Mouse (Mus musculus) heart, embryonic 16.5 days (tissue): ENCODE results near the gene Tff2. TPM values are rescaled to one million over a fixed set of nuclear protein-coding genes. Genes with fewer than 3 reads are reported as not detected.

Experiments
- ATAC-seq: fragments of 200-750 bp; cut with Nextera tagmentation; replicated peaks from 2 replicates; pipeline ENCODE4 v1.8.0; 2017; ENCODE audit warnings: moderate number of reproducible peaks; ENCODE audit not compliant: insufficient read depth, low FRiP score; ENCODE audit errors: extremely low read depth
- H3K27ac ChIP-seq: fragments of 300-500 bp; sonication (generic); 2 replicates; pipeline ENCODE4 v1.5.1; 2014; ENCODE audit warnings: mild to moderate bottlenecking, low read length, control low read depth, moderate library complexity
- H3K27me3 ChIP-seq: fragments of 300-500 bp; sonication (generic); 2 replicates; pipeline ENCODE4 v1.6.1; 2014; ENCODE audit warnings: low read length, mixed read lengths; ENCODE audit not compliant: control insufficient read depth, insufficient read depth
- H3K36me3 ChIP-seq: fragments of 300-500 bp; sonication (generic); 2 replicates; pipeline ENCODE4 v1.6.1; 2014; ENCODE audit not compliant: control insufficient read depth, insufficient read depth
- H3K4me1 ChIP-seq: fragments of 300-500 bp; sonication (generic); 2 replicates; pipeline ENCODE4 v1.6.1; 2014; ENCODE audit warnings: low read length, mixed read lengths; ENCODE audit not compliant: control insufficient read depth, insufficient read depth
- H3K4me2 ChIP-seq: fragments of 300-500 bp; sonication (generic); 2 replicates; pipeline ENCODE4 v1.6.1; 2014; ENCODE audit warnings: low read depth, mild to moderate bottlenecking, control low read depth, low read length
- H3K4me3 ChIP-seq: fragments of 300-500 bp; sonication (generic); 2 replicates; pipeline ENCODE4 v1.5.1; 2014; ENCODE audit warnings: mild to moderate bottlenecking, control low read depth, low read length
- H3K9ac ChIP-seq: fragments of 300-500 bp; sonication (generic); 2 replicates; pipeline ENCODE4 v1.6.1; 2014; ENCODE audit warnings: low read length, control low read depth
- H3K9me3 ChIP-seq: fragments of 300-500 bp; sonication (generic); replicated peaks from 2 replicates; pipeline ENCODE4 v1.6.1; 2016; ENCODE audit warnings: low read length; ENCODE audit not compliant: control insufficient read depth
- WGBS: fragments of 180-500 bp; shearing (Covaris S2); extraction: QIAGEN DNeasy Blood & Tissue Kit; methylation state at CpG from one replicate; pipeline ENCODE4 v1.1.7; 2014; 5-methylcytosine and 5-hydroxymethylcytosine counted together
- polyA plus RNA-seq: library from polyadenylated mRNA; unstranded; fragments of >200 nt; fragmentation: Nextera tagmentation; extraction: Ambion mirVana; gene quantifications from 2 replicates; pipeline ENCODE4 v1.2.1, GENCODE M21; 2015

The Tff2 gene
- polyA plus RNA-seq, 1 experiment from 2014 or later = not detected

DNA sequence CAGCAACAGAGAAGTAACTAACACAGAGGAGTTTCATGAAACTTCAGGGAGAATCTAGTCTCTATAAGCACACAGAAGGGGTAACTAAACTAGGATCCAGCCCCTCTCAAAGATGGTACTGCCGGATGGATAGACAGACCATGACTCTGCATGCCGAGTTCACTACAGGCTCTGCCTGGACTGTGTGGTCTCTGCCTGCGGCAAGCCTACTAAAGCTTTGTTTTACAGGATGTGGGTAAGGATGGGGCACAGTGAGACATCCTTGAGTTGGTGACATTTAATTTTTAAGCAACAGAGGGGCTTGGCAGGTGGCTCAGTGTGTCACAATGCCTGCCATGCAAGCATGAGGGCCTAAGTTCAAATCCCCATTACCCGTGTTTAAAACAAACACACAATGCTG is 32.2 kb upstream of the Tff2 start:
- Histone ChIP-seq H3K36me3 (no peaks in the 10 kb centered on the region), H3K9ac (no peak overlapping the region), H3K9me3 (0 out of 2 replicates have a peak, but pooled peaks cover 3% of the 10 kb centered on the region), H3K4me2 (no peak overlapping the region), H3K4me3 (no peak overlapping the region), H3K27me3 (no peaks in the 10 kb centered on the region), H3K4me1 (no peaks in the 10 kb centered on the region), H3K27ac (no peak overlapping the region)
- ATAC-seq = peak; percentile 41; the same call in 1 of the 2 replicates
- 83% methylated on average over 4 of the region's 4 CpGs for WGBS

DNA sequence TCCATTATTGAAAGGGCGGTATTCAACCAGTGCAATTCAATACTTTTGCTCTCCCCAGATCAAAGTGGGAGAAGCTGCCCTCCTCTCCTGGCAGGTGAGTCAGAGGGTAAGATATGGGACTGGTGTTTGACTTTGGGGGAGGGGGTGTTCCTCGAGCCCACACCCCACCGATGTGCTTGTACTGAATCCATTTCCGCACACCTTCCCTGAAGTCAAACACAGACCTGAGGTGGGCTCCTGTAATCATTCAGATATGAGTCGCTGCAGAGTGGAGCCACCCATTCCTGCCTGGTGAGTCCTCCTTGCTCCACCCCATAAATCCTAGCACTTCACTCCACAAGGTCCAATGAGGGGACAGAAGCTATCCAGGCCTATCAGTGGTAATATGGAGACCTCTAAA is 25.7 kb upstream of the Tff2 start:
- Histone ChIP-seq H3K4me3 (no peak overlapping the region), H3K27me3 (no peaks in the 10 kb centered on the region), H3K4me2 (no peak overlapping the region), H3K27ac (no peak overlapping the region), H3K4me1 (no peaks in the 10 kb centered on the region), H3K9me3 (0 out of 2 replicates have a peak, but pooled peaks cover 3% of the 10 kb centered on the region), H3K36me3 (no peaks in the 10 kb centered on the region), H3K9ac (no peak overlapping the region)
- 75% methylated on average over 5 of the region's 5 CpGs for WGBS
- ATAC-seq = no peak

DNA sequence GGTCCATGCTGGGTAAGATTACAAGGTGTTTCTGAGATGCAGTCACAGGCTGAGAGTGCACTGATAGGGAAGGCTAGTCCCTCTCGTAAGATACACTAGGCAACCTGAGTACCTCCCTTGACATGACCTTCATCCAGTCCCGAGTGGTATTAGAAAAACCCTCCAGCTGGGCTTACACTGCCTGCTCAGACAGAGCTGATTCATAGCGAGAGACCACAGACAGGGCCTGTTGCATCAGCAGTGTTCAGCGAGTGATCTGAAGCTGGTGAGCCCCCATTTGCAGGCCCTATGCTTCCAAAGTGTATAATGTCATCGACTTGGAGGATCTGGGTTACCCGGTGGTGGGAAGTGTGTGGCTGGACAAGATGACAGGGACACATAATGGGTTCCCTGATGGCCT is 21.0 kb upstream of the Tff2 start, which contains the start of gene Tff1:
Tff1 (minus strand) TSS at position 151 of the 400 bp plus-strand sequence.
- no peak within 1 kb of the TSS for H3K4me2 ChIP-seq
- H3K27me3 ChIP-seq = no peaks in the 10 kb centered on the region; the same call in 1 of the 2 replicates
- H3K4me3 ChIP-seq = no peak within 1 kb of the TSS
- H3K4me1 ChIP-seq = no peaks in the 10 kb centered on the region
- ATAC-seq = no peak
- no peaks in the 10 kb centered on the region for H3K9me3 ChIP-seq
- H3K9ac ChIP-seq = no peak within 1 kb of the TSS
- WGBS = 63% methylated on average over 6 of the region's 6 CpGs
- H3K27ac ChIP-seq = no peak within 1 kb of the TSS
- no peaks in the 10 kb centered on the region for H3K36me3 ChIP-seq

DNA sequence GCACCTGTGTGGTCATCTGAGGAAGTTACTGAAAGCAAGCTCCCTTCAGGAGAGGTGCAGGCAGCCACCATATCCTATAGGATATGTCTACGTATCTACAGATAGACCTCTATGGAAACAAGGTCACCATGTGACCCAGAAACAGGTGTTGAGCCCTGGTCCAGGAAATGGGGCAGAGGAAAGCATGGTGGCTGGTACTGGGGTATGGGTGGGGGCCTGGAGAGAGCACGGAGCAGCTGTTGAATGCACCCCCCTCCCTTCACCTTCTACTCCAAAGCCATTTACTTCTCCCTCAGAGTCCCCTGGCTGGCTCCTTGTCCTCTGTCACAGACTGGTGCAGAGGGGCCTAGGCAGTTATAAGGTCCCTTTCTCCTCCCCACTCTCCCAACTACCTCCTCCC is 19.7 kb upstream of the Tff2 start:
- H3K4me3 ChIP-seq = no peak overlapping the region
- no peaks in the 10 kb centered on the region for H3K36me3 ChIP-seq
- ATAC-seq = no peak
- H3K9me3 ChIP-seq = 0 out of 2 replicates have a peak, but pooled peaks cover under 1% of the 10 kb centered on the region
- H3K27ac ChIP-seq = no peak overlapping the region
- no peak overlapping the region for H3K9ac ChIP-seq
- H3K4me1 ChIP-seq = no peaks in the 10 kb centered on the region
- no peaks in the 10 kb centered on the region; the same call in 1 of the 2 replicates for H3K27me3 ChIP-seq
- H3K4me2 ChIP-seq = no peak overlapping the region
- 80% methylated on average over 2 of the region's 2 CpGs for WGBS

DNA sequence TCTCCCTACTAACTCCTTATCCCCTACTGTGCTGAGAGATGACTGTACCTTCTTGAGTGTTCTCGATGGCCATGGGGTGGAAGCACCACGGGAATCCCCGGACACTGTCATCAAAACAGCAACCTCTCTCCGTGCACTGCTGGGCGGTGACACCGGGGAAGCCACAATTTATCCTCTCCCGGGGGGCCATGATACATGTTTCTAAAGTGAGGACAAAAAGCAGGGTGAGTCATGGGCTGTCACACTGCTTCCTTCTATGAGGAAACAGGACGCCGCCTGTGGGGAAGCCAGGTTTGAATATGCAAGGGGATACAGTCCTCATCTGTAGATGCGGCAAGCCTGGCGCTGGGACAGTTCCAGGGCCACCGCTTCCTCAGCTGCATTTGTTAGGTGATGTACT is 18.5 kb upstream of the Tff2 start:
- no peaks in the 10 kb centered on the region for H3K36me3 ChIP-seq
- no peaks in the 10 kb centered on the region for H3K4me1 ChIP-seq
- H3K9me3 ChIP-seq = 0 out of 2 replicates have a peak, but pooled peaks cover 2% of the 10 kb centered on the region
- H3K27me3 ChIP-seq = no peaks in the 10 kb centered on the region; the same call in 1 of the 2 replicates
- 66% methylated on average over 12 of the region's 12 CpGs for WGBS
- H3K27ac ChIP-seq = no peak overlapping the region
- H3K4me3 ChIP-seq = no peak overlapping the region
- no peak for ATAC-seq
- no peak overlapping the region for H3K4me2 ChIP-seq
- no peak overlapping the region for H3K9ac ChIP-seq

DNA sequence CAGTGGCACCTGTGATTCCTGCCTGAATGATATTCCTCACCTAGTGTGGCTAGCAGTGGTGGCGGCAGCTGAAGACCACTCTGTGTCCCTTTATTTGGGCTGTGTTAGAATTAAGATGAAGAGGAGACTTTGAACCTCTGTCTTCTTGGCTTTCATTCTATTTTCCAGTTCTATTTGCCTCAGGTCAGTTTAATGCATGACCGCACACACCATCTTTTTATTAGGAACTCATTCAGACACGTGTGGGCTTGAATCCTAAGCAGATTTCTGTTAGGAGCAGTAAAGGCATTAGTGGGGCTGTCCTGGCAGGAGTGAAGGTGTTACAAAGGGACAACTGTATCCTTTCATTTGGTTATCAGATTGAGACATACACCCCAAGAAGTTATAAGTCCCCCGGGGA is 16.2 kb upstream of the Tff2 start:
- Histone ChIP-seq H3K4me2 (no peak overlapping the region), H3K4me3 (no peak overlapping the region), H3K27me3 (no peaks in the 10 kb centered on the region; the same call in 1 of the 2 replicates), H3K9ac (no peak overlapping the region), H3K9me3 (0 out of 2 replicates have a peak, but pooled peaks cover 2% of the 10 kb centered on the region), H3K27ac (no peak overlapping the region), H3K36me3 (no peaks in the 10 kb centered on the region), H3K4me1 (no peaks in the 10 kb centered on the region)
- ATAC-seq = no peak
- 82% methylated on average over 4 of the region's 4 CpGs for WGBS

DNA sequence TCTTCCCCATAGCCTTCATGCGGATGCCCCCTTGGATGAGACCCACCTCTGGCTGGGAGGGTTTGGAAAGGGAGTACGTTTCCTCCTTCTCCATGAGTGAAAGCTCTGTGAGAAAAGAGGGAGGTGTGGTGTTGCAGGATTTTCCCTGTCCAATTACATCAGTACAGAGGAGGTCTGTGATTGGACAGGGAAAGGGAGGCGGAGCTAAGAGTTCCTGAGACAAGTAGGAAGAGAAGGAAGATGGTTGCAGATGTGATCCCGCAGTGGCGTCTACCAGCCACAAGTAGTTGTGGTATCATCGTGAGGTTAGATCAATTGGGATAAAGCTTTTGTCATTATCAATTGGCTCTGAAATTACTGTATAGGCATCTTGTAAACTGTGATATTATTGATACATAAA is 13.8 kb upstream of the Tff2 start:
- Histone ChIP-seq H3K9ac (no peak overlapping the region), H3K4me2 (no peak overlapping the region), H3K36me3 (no peaks in the 10 kb centered on the region), H3K27me3 (no peaks in the 10 kb centered on the region), H3K4me3 (no peak overlapping the region), H3K9me3 (0 out of 2 replicates have a peak, but pooled peaks cover 2% of the 10 kb centered on the region), H3K27ac (no peak overlapping the region), H3K4me1 (no peaks in the 10 kb centered on the region)
- 65% methylated on average over 6 of the region's 6 CpGs for WGBS
- ATAC-seq = no peak

DNA sequence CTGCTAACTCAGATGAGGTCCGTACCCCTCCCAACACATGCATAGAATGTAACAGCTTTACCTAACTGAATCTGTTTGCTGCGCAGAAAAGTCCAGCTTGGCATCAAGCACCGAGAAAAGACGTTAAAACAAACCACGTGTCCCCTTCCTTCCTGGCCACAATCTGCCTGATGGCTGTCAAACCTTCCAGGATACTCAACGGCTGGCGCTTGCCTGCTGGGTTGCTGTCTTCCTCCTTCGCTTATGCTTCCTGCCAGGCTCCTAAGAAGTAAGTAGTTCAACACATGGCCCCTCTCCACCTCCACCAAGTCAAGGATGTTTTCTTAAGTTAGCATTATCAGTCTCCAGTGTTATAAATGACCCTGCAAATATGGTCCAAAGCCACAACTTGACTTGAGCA is 9.7 kb upstream of the Tff2 start:
- Histone ChIP-seq H3K27me3 (no peaks in the 10 kb centered on the region), H3K4me2 (no peak overlapping the region), H3K27ac (no peak overlapping the region), H3K9me3 (0 out of 2 replicates have a peak, but pooled peaks cover under 1% of the 10 kb centered on the region), H3K4me1 (no peaks in the 10 kb centered on the region), H3K9ac (no peak overlapping the region), H3K36me3 (no peaks in the 10 kb centered on the region), H3K4me3 (no peak overlapping the region)
- no peak for ATAC-seq
- 56% methylated on average over 8 of the region's 8 CpGs for WGBS

DNA sequence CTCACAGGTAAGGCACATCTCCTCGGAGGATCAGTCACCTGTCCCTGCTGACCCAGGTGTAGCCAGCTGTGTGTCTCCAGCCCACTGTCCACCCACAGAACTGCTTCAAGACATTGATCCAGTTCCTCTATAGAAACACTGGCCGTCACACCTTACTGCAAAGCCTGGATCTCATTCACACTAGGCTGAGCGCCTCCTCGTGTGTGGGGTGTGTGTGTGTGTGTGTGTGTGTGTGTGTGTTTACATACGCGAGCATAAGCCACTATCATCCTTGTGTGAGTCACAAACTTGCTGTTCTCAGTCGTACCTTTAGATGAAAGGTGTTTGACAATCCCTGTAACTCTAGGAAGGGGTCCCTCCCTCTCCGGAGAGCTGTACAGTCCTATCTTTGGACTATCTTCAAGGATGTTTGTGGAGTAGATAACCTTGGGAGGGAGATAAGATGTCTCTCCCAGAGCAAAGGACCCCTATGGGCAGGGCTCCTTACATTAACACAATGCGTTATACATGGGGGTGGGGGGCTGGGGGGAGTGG is 9.0 kb upstream of the Tff2 start:
- no peak overlapping the region for H3K27ac ChIP-seq
- H3K9me3 ChIP-seq = no peaks in the 10 kb centered on the region
- 60% methylated on average over 9 of the region's 9 CpGs for WGBS
- no peak overlapping the region for H3K9ac ChIP-seq
- no peak for ATAC-seq
- no peak overlapping the region for H3K4me3 ChIP-seq
- H3K4me1 ChIP-seq = no peaks in the 10 kb centered on the region
- no peaks in the 10 kb centered on the region for H3K36me3 ChIP-seq
- no peaks in the 10 kb centered on the region for H3K27me3 ChIP-seq
- H3K4me2 ChIP-seq = no peak overlapping the region
